Mouse (Mus musculus): Measurements from ENCODE around the gene Gm49361. TPM values are rescaled to one million over a fixed set of nuclear protein-coding genes. Genes with fewer than 3 reads are reported as not detected.

The Gm49361 gene
- polyA plus RNA-seq, 1 experiment from 2014 or later: not detected

DNA sequence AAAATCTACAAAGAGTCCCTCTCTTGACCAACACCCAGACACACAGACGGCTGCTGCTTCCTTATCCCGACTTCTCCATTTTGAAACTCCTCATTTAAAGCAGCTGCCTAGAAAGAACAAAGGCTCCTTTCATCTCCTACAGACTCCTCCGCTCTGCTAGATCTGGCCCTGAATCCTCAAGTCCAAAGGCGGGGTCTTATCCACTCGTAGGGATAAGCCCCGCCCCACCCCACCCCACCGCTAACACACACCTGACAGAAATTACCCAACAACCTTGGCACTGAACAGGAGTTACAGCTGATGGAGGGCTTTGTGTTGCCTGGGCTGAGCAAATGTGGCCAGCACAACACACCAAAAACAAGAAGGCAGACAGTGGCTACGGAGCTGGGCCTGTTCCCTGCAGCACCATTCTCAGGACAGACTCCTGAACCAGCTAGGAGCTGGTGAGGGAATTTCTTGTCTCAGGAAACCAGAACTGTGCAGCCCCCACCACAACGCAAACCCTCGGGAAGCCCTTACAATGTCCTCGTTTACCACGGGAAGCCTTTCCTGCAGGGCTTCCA, 43.9 kb downstream of the Gm49361 start:
- Histone ChIP-seq H3K4me1 (ENCODE audit: control insufficient read depth, insufficient read depth, low read length) (peaks cover 3% of the 10 kb centered on the region; the same call in 1 of the 2 replicates), H3K4me2 (ENCODE audit: low read depth, low read length) (no peak overlapping the region), H3K9me3 (ENCODE audit: control insufficient read depth, low read length) (no peaks in the 10 kb centered on the region), H3K4me3 (ENCODE audit: low read depth, low read length) (no peak overlapping the region), H3K27me3 (ENCODE audit: control insufficient read depth, insufficient read depth, low read length) (no peaks in the 10 kb centered on the region), H3K36me3 (ENCODE audit: control insufficient read depth, insufficient read depth, low read length) (peaks cover 14% of the 10 kb centered on the region), H3K27ac (ENCODE audit: low read depth, low read length) (peak overlapping the region; percentile 25; the same call in 1 of the 2 replicates), H3K9ac (replicated peaks; ENCODE audit: low read depth, low read length) (no peak overlapping the region)
- peak; percentile 54; the same call in 1 of the 2 replicates for ATAC-seq (ENCODE audit: low read depth)
- 49% methylated on average over 12 of the region's 12 CpGs for WGBS

DNA sequence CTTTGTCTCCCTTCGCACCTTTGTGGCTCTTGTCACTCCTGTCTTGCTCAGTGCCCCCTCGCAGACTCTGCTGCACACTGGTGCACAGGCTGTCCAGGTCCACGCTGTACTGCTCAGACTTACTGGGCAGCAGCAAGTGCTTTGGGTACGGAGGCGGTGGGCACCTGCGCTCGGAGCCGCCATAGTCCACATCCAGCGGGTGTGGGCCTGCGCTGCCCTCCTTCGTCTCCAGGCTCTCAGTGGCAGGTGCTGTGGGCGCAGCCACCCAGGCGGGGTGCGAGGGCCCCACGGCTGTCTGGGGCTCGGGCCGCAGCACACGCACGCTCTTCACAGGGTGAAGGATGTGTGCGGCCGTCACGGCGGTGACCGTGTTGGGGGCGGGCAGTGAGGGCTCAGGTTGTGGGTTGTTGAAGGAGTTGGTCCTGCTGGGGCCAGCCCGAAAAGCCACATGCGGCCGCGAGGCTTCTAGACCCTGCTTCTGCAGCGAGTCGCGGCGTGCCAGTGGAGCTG, 46.4 kb downstream of the Gm49361 start:
- no peaks in the 10 kb centered on the region for H3K27me3 ChIP-seq (ENCODE audit: control insufficient read depth, insufficient read depth, low read length)
- H3K36me3 ChIP-seq (ENCODE audit: control insufficient read depth, insufficient read depth, low read length): peaks cover 20% of the 10 kb centered on the region
- no peaks in the 10 kb centered on the region for H3K9me3 ChIP-seq (ENCODE audit: control insufficient read depth, low read length)
- no peak overlapping the region for H3K27ac ChIP-seq (ENCODE audit: low read depth, low read length)
- H3K4me2 ChIP-seq (ENCODE audit: low read depth, low read length): no peak overlapping the region
- ATAC-seq (ENCODE audit: low read depth): no peak
- 97% methylated on average over 33 of the region's 33 CpGs for WGBS
- no peak overlapping the region for H3K9ac ChIP-seq (replicated peaks; ENCODE audit: low read depth, low read length)
- no peak overlapping the region for H3K4me3 ChIP-seq (ENCODE audit: low read depth, low read length)
- no peaks in the 10 kb centered on the region for H3K4me1 ChIP-seq (ENCODE audit: control insufficient read depth, insufficient read depth, low read length)

DNA sequence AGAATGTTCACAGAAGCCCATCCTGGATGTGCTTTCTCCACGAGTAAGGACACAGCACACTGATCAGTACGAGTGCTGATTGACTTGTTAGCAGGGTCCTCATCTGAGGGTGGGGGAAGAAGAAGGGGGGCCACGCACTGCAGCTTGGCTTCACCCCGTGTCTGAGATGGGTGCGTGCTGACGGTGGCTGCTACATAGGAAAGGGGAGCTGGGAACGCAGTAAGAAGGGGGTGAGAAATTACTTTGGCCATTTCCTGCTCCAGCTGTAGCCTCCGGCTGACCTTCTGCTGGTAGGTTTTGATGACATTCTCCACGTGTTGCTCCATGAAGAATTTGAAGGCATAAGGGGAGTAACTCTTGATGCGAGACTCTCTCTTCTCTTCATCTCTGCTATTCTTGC, 46.9 kb downstream of the Gm49361 start:
- no peak overlapping the region for H3K4me2 ChIP-seq (ENCODE audit: low read depth, low read length)

DNA sequence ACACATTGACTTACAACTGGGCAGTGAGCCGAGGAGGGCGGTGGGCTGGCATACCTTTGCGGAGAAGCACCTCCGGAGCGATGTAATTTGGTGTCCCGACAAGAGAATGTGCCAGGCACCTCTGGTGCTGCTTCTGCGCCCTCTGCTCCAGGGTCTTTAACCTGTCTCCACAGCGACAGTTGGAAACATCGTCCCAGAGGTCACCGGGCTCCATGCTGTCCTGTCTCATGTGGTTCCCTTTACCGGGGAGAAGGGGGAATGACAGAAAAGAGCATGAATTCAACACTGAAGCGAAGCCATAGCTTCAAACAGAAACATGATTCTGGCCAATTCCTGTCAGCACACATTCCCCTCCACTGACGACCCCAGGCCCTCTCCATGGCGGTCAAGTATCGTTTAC, 49.8 kb downstream of the Gm49361 start:
- H3K9me3 ChIP-seq (ENCODE audit: control insufficient read depth, low read length): no peaks in the 10 kb centered on the region
- no peak overlapping the region for H3K4me2 ChIP-seq (ENCODE audit: low read depth, low read length)
- no peaks in the 10 kb centered on the region for H3K4me1 ChIP-seq (ENCODE audit: control insufficient read depth, insufficient read depth, low read length)
- H3K9ac ChIP-seq (replicated peaks; ENCODE audit: low read depth, low read length): no peak overlapping the region
- H3K4me3 ChIP-seq (ENCODE audit: low read depth, low read length): no peak overlapping the region
- 97% methylated on average over 15 of the region's 15 CpGs for WGBS
- no peak for ATAC-seq (ENCODE audit: low read depth)
- no peak overlapping the region for H3K27ac ChIP-seq (ENCODE audit: low read depth, low read length)
- H3K36me3 ChIP-seq (ENCODE audit: control insufficient read depth, insufficient read depth, low read length): peaks cover 25% of the 10 kb centered on the region
- no peaks in the 10 kb centered on the region for H3K27me3 ChIP-seq (ENCODE audit: control insufficient read depth, insufficient read depth, low read length)

More for the DNA sequence above, 46.9 kb downstream of the Gm49361 start:
- no peak overlapping the region for H3K27ac ChIP-seq (ENCODE audit: low read depth, low read length)
- H3K9me3 ChIP-seq (ENCODE audit: control insufficient read depth, low read length): no peaks in the 10 kb centered on the region
- H3K27me3 ChIP-seq (ENCODE audit: control insufficient read depth, insufficient read depth, low read length): no peaks in the 10 kb centered on the region
- H3K36me3 ChIP-seq (ENCODE audit: control insufficient read depth, insufficient read depth, low read length): peaks cover 20% of the 10 kb centered on the region
- H3K4me1 ChIP-seq (ENCODE audit: control insufficient read depth, insufficient read depth, low read length): no peaks in the 10 kb centered on the region
- WGBS: 91% methylated on average over 10 of the region's 10 CpGs
- ATAC-seq (ENCODE audit: low read depth): no peak
- no peak overlapping the region for H3K4me3 ChIP-seq (ENCODE audit: low read depth, low read length)
- H3K9ac ChIP-seq (replicated peaks; ENCODE audit: low read depth, low read length): no peak overlapping the region

DNA sequence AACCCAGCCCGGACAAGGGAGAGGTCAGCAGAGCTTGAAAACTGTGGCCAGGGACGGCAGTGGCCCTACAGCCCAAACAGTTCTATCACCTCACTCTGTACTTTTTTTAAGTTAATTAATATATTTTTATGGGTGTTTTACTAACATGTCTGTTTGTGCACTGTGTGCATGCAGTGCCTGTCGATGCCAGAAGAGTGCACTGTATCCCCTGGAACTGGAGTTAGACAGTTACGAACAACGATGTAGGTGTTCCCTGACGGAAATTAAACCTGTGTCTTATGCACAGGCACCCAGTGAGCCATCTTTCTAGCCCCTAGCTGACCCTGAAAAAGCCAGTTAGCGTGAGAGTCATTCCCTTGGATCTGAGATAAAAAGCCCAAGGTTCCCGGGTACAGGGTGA, 50.4 kb downstream of the Gm49361 start:
- Histone ChIP-seq H3K27me3 (ENCODE audit: control insufficient read depth, insufficient read depth, low read length) (no peaks in the 10 kb centered on the region), H3K4me3 (ENCODE audit: low read depth, low read length) (no peak overlapping the region), H3K9me3 (ENCODE audit: control insufficient read depth, low read length) (no peaks in the 10 kb centered on the region), H3K27ac (ENCODE audit: low read depth, low read length) (no peak overlapping the region), H3K36me3 (ENCODE audit: control insufficient read depth, insufficient read depth, low read length) (peaks cover 30% of the 10 kb centered on the region), H3K9ac (replicated peaks; ENCODE audit: low read depth, low read length) (no peak overlapping the region), H3K4me2 (ENCODE audit: low read depth, low read length) (no peak overlapping the region), H3K4me1 (ENCODE audit: control insufficient read depth, insufficient read depth, low read length) (no peaks in the 10 kb centered on the region)
- ATAC-seq (ENCODE audit: low read depth): no peak
- 93% methylated on average over 8 of the region's 8 CpGs for WGBS

DNA sequence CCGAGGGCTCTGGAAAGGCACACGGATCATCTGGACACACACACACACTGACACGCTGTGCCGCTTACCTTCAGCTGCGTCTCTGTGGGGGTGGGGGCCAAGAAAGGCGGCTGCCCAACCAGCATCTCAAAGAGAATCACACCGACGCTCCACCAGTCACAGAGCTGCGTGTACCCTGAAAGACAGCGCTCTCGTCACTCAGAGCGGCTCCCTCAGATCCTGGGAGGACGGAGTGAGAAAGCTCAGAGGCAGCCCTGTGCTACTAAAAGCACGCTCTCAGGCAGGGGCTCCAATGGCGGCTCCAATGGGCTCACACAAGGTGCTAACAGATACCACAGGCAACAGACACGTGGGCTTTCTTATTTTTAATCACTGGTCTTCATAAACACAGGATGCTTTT, 51.7 kb downstream of the Gm49361 start:
- Histone ChIP-seq H3K27me3 (ENCODE audit: control insufficient read depth, insufficient read depth, low read length) (no peaks in the 10 kb centered on the region), H3K36me3 (ENCODE audit: control insufficient read depth, insufficient read depth, low read length) (peaks cover 22% of the 10 kb centered on the region), H3K9me3 (ENCODE audit: control insufficient read depth, low read length) (no peaks in the 10 kb centered on the region), H3K9ac (replicated peaks; ENCODE audit: low read depth, low read length) (no peak overlapping the region), H3K4me2 (ENCODE audit: low read depth, low read length) (no peak overlapping the region), H3K4me3 (ENCODE audit: low read depth, low read length) (no peak overlapping the region), H3K4me1 (ENCODE audit: control insufficient read depth, insufficient read depth, low read length) (no peaks in the 10 kb centered on the region), H3K27ac (ENCODE audit: low read depth, low read length) (no peak overlapping the region)
- no peak for ATAC-seq (ENCODE audit: low read depth)
- 88% methylated on average over 16 of the region's 16 CpGs for WGBS

DNA sequence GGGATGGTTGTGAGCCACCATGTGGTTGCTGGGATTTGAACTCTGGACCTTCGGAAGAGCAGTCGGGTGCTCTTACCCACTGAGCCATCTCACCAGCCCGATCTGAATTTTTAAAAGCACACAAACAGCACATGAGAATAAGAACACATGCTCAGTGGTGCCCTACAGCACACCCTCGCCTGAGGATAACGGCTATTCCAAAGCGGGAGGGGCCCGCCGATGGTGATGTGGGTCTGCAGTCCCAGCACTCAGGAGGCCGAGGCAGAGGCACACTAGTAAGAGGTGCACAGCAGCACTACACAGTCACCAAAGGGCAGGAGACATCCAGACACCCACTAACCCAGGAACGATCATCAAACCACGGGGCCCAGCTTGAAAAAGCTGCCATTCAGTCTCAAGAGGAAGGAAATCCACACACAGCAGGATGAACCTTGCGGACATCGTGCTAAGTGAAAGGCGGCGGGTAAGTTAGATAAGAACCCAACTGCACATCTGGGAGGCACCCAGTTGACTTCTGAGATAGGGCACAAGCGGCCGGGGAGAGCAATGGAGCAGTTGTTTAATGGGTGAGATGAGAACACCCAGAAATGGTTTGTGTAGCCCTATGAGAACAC, 53.3 kb downstream of the Gm49361 start:
- H3K36me3 ChIP-seq (ENCODE audit: control insufficient read depth, insufficient read depth, low read length): peaks cover 18% of the 10 kb centered on the region; the same call in 1 of the 2 replicates
- 94% methylated on average over 17 of the region's 17 CpGs for WGBS
- H3K4me1 ChIP-seq (ENCODE audit: control insufficient read depth, insufficient read depth, low read length): no peaks in the 10 kb centered on the region
- no peak overlapping the region for H3K9ac ChIP-seq (replicated peaks; ENCODE audit: low read depth, low read length)
- H3K27me3 ChIP-seq (ENCODE audit: control insufficient read depth, insufficient read depth, low read length): no peaks in the 10 kb centered on the region
- H3K4me3 ChIP-seq (ENCODE audit: low read depth, low read length): no peak overlapping the region
- H3K4me2 ChIP-seq (ENCODE audit: low read depth, low read length): no peak overlapping the region
- no peaks in the 10 kb centered on the region for H3K9me3 ChIP-seq (ENCODE audit: control insufficient read depth, low read length)
- H3K27ac ChIP-seq (ENCODE audit: low read depth, low read length): no peak overlapping the region
- no peak for ATAC-seq (ENCODE audit: low read depth)

DNA sequence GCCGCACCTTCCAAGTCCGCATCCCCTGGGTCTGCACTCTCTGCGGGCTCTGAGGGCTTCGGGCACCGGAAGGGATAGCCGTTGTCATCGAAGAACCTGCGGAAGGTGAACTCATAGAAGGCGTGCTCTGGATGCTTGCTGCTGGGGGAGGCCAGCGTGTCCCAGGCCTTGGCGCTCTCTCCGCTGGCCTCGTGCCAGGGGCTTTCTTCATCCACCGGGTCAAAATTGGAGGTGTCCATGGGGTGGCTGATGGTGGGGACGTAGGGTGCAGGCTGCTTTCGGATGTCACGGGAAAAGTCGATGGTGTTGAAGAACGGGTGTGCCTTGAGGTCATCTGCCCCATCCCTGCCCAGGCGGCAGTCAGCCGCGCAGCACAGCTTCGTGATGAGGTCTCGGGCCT, 54.6 kb downstream of the Gm49361 start:
- H3K4me2 ChIP-seq (ENCODE audit: low read depth, low read length): no peak overlapping the region
- no peak for ATAC-seq (ENCODE audit: low read depth)
- H3K4me3 ChIP-seq (ENCODE audit: low read depth, low read length): no peak overlapping the region
- no peak overlapping the region for H3K27ac ChIP-seq (ENCODE audit: low read depth, low read length)
- no peak overlapping the region for H3K9ac ChIP-seq (replicated peaks; ENCODE audit: low read depth, low read length)
- peaks cover 18% of the 10 kb centered on the region; the same call in 1 of the 2 replicates for H3K36me3 ChIP-seq (ENCODE audit: control insufficient read depth, insufficient read depth, low read length)
- no peaks in the 10 kb centered on the region for H3K4me1 ChIP-seq (ENCODE audit: control insufficient read depth, insufficient read depth, low read length)
- H3K27me3 ChIP-seq (ENCODE audit: control insufficient read depth, insufficient read depth, low read length): no peaks in the 10 kb centered on the region
- no peaks in the 10 kb centered on the region for H3K9me3 ChIP-seq (ENCODE audit: control insufficient read depth, low read length)
- WGBS: 95% methylated on average over 24 of the region's 24 CpGs

DNA sequence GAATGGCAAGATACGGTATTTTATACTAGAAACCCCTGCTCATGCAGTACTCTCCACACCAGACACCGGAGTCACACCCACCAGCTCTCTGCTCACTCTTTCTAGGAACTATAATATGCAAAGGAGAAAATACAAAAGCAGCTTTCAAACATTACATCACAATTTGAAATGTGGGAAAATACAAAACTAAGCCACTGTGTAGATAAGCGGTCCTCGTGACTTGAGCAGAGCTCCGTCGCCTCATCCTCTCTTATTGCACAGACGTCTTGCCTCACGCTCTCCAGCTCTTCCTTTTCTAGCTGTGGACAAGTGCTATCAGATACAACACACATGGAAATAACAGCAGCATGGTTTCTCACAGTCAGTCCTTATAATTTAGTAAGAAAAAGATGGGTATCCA, 55.2 kb downstream of the Gm49361 start:
- H3K4me3 ChIP-seq (ENCODE audit: low read depth, low read length): no peak overlapping the region
- H3K4me1 ChIP-seq (ENCODE audit: control insufficient read depth, insufficient read depth, low read length): no peaks in the 10 kb centered on the region
- no peak for ATAC-seq (ENCODE audit: low read depth)
- H3K4me2 ChIP-seq (ENCODE audit: low read depth, low read length): no peak overlapping the region
- WGBS: 95% methylated on average over 8 of the region's 8 CpGs
- H3K36me3 ChIP-seq (ENCODE audit: control insufficient read depth, insufficient read depth, low read length): peaks cover 15% of the 10 kb centered on the region; the same call in 1 of the 2 replicates
- no peak overlapping the region for H3K27ac ChIP-seq (ENCODE audit: low read depth, low read length)
- H3K9ac ChIP-seq (replicated peaks; ENCODE audit: low read depth, low read length): no peak overlapping the region
- H3K9me3 ChIP-seq (ENCODE audit: control insufficient read depth, low read length): no peaks in the 10 kb centered on the region
- H3K27me3 ChIP-seq (ENCODE audit: control insufficient read depth, insufficient read depth, low read length): no peaks in the 10 kb centered on the region
